Mouse (Mus musculus): ENCODE results near the gene Gimap5.

Gene Gimap5

DNA sequence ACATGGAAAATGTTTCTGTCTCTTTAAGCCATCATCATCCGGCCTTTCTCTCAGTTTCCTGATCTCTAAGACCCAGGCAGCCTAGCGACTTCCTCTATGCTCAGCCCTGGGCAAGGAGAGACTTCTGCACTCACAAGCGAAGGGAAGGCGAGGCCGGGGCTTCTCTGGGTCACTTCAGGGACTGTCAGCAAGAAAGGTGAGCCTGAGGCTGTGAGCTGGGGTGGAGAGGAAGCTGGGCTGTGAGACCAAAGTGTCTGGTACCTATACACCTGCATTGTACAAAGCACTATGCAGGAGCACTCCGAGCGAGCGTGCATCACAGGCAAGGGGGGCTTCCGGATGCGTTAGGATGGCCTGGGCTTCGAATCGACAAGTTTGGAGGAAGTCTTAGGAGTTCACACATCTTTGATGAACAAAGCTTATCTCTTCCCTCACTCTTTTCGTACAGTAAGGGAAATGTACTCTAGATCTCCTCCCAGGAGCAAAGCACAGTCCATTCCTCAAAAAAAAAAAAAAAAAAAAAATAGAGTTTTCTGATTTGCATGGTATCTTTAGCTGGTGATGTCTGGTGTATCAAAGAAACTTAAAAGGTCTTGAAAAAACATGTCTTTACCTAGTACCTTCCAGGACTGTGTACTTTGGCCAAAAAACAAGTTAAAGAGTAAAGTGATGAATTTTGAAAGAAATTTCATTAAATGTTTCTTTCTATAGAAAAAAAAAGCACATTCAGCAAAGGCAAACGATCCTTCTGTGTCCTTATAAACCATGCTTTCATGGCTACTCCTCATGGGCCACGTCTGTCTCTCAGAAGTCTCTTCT is 6.8 kb upstream of the Gimap5 start, which contains the start of gene Gimap1:
Gene Gimap1 (plus strand): TSS at position 94 of the 819 bp plus-strand sequence.
- DNase-seq (ENCODE audit: extremely low read depth, insufficient read length, low spot score): no peak

DNA sequence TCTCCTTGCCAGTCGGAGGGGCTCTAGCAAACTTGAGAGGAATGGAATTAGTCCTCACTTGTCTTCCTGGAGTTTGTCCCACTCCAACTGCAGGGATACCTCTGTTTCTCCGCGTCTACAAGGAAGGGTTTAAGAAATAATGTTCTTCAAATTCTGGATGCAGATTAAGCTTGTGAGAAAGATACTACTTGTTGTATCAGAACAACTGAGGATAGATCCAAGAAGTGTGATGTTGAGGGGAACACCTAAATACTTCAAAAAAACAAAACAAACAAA is 6.3 kb upstream of the Gimap5 start:
- no peak for DNase-seq (ENCODE audit: extremely low read depth, insufficient read length, low spot score)

DNA sequence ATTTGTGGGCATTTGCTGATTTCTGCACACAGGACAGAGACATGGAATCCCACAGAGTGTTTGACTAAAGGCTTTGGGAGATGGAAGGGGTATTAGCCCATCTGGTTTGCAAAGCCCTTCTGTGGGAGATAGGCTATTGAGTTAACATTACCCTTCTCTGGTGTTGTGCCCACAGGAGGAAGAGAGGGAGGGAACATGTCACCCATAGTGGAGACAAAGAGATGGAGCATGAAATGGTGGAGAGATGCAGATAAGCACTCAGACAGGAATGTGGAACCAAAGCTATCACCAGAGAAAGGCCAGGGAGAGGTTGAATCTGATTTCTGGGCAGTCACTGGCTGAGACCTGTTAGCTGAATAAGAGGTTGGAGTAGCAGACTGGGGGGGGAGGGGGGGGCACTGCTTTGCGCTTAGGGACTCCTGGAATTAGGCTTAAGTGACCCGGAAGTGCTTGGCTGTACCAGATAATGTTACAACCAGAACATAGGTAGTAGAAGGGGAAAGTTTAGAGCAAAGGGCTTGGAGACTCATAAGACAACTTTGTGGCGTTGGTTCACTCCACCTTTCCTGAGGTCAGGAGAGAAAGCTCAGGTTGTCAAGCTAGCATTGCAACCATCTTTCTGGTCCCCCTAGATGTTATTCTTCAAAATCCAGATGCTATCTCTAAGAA is 5.4 kb upstream of the Gimap5 start:
- no peak for DNase-seq (ENCODE audit: extremely low read depth, insufficient read length, low spot score)

DNA sequence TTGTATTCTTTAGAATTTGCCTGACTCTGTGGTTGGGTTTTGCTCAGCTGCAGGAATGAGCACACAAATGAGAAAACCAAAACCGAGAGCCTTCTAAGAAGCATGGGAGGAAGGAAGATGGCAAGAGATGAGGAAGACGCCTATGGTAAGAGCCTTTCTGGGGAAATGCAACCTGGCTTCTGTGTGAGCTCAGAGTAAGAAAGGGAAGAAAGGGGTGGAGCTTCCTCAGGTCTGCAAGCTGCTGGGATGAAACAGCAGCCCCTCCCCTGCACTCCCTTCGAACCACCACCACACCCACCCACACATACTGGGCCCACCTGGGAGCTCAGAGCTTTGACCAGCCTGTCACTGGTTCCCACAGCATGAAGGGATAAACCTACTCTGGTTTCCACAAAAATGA is 4.7 kb upstream of the Gimap5 start:
- DNase-seq (ENCODE audit: extremely low read depth, insufficient read length, low spot score): no peak

DNA sequence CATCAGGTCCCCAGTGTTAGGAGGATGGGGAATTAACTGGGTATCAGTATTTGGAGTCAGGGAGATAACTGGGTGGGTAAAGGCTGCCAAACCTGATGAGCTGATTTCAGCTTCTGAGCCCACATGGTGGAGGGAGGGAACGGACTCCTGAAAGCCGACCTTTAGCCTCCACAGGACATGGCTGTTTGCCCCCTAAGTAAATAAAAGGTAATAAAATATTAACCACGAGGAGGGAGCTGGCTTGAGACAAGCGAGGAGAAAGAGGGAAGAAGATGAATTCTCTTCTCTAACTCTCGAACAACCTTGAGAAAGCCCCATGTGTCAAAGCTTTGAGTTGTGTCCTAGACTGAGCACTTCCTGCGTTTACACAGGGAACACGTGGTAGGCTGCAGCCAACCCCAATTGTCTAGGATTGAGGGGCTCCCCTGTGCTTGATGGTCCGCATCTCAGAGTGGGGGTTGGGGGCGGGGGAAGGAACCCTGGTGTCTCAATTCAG is 4.2 kb upstream of the Gimap5 start:
- DNase-seq (ENCODE audit: extremely low read depth, insufficient read length, low spot score): no peak

DNA sequence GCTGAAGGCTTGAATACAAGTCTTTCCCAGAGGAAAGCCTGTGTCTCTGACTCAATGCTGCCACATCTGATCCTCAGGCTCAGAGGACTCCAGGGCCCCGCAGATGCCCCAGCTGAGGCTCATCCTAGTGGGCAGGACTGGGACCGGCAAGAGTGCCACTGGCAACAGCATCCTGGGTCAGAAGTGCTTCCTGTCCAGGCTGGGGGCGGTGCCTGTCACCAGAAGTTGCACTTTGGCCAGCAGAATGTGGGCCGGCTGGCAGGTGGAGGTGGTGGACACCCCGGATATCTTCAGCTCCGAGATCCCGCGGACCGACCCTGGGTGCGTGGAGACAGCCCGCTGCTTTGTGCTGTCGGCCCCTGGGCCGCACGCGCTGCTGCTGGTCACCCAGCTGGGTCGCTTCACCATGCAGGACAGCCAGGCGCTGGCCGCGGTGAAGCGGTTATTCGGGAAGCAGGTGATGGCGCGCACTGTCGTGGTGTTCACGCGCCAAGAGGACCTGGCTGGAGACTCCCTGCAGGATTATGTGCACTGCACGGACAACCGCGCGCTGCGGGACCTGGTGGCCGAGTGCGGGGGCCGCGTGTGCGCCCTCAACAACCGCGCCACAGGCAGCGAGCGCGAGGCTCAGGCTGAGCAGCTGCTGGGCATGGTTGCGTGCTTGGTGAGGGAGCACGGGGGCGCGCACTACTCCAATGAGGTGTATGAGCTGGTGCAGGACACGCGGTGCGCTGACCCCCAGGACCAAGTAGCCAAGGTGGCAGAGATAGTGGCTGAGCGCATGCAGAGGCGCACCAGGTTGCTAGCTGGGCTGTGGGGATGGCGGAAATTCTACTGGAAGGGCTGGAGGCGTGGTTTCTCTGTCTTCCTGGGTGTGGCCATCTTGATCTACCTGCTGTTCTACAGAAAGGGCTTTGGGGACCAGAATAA is 3.3 kb upstream of the Gimap5 start:
- DNase-seq (ENCODE audit: extremely low read depth, insufficient read length, low spot score): no peak

DNA sequence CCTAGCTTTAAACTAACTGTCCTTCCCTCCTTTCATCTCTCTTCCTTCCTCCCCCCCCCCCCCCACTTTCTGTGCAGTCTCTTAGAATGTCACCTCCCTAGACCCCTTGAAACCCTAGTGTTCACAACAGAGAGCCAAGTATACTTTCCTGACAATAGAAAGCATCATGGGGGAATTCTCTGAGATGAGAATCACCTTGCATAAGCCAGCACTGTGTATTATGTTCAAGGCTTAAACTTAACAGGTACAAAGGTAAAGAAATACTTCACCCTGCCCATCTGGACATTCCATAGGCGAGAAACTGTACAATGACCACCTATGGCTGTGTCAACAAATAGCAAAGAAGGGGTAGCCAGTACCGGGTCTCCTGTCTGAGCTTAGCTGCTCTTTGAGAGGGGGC is 507 bp upstream of the Gimap5 start:
- DNase-seq (ENCODE audit: extremely low read depth, insufficient read length, low spot score): no peak

DNA sequence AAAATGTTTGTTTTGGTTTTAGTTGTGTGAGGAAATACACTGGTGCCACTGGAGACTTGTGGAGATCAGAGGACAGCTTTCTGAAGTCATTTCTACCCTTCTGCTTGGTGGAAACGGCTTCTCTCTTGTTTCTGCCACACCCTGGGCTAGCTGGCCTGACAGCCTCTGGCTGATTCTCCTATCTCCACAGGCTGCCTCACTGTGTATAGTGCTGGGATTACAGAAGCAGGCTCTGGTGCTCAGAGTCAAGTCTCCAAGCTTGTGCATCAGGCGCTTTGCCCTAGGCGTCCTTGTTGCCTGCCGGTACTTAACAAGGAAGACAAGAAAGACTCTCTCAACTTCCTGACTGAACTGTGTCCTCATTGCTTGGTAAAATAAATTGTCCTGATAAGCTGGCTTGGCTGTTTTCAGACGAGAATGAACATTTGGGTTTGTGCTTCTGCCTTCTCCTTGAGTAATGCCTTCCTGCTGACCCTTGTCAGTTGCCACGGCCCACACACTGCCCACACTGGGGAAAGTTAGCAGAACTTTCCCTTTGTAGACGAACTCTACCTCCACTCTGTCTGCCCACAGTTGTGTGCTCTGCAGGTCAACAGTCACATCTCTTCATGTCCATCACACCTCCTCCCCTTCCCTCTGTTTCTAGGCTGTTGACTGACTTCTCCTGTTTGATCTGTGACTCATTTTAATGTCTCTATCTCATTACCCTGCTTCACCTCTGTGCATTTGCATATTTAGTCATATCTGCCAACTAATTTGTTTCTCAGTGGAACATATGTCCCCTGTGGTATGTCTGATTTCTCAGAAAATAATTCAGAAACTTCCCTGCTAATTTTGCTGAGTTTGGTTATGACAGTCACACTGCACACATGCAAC is 1.3 kb downstream of the Gimap5 start:
- no peak for DNase-seq (ENCODE audit: extremely low read depth, insufficient read length, low spot score)

DNA sequence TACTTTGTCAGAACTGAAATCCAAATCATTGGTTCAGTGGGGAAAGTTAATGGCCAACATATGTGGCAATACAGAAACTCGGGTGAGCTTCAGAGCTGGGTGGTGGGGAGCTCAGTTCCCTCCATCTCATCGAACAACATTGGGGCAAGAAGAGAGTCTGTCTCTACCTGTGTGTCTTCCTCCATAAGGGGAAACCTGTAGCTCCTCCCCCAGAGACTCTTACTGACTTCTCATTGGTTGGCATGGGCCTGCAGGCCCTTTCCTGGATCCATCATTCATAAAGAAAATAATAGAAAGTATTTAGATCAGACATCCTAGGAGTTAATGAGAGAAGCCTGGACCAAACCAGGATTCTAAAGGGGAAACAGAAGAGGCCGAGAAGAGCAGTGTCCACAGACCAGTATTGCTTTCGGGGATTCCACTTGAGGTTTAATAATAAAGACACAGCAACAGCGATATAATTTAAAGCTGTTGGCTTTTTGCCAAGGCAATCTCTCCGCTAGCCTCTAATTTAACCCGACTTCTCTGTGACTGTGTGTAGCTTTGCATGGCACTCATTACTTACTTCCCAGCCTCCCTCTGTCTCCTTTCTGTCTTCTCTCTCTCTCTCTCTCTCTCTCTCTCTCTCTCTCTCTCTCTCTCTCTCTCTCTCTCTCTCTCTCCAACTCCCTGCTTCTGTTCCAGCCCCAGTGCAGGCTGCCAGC is 17.7 kb downstream of the Gimap5 start:
- DNase-seq (ENCODE audit: extremely low read depth, insufficient read length, low spot score): no peak

DNA sequence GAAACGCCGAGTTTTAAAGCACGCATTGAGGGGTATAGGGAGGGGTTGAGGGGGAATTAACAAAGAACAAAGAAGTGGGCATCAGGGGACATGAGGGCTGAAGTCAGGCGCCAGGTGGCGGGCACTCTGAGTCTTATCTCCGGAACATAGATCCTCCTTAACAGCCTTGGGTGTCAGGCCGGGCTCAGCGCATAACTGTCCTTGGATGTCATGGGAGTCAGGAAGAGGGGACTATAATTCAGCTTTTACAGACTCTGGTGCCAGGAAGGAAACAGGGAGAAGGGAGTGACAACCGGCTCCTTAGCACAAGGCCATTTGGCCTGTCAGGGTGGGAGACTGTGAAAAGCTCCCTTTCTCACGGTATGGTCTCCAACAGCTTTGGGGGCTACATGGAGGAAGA is 18.5 kb downstream of the Gimap5 start:
- DNase-seq (ENCODE audit: extremely low read depth, insufficient read length, low spot score): no peak

DNA sequence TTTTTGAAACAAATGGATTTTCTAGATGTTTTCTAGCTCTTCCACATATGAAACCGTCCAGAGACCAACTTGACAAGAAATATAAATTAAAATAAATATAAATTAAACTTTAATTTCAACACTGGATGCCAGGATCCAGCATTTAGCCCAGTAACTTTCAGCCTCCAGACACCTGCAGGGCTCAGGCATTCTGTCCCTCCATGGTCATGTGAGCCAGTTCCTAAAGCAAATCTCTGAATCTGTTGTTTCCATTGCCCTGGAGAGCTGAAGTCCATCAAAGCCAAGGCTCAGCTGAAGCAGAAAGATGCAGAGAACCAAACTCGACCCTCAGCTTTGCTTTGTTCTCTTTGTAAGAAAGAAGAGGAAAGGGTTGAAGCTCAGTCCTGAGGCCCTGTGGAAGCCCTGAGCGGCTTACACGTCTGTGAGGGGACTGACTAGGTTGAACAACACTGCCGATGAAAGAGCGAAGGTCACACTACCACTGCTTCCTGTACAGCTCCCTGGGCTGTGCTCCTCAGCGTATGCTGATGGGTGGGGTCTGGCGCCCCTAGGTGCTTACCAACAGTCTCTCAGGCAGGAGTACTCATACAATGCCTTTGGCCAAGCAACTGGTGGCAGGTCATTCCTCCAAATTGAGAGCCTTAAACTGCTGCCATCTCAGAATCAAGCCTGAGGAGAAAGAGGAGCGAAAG is 22.3 kb downstream of the Gimap5 start:
- no peak for DNase-seq (ENCODE audit: extremely low read depth, insufficient read length, low spot score)

DNA sequence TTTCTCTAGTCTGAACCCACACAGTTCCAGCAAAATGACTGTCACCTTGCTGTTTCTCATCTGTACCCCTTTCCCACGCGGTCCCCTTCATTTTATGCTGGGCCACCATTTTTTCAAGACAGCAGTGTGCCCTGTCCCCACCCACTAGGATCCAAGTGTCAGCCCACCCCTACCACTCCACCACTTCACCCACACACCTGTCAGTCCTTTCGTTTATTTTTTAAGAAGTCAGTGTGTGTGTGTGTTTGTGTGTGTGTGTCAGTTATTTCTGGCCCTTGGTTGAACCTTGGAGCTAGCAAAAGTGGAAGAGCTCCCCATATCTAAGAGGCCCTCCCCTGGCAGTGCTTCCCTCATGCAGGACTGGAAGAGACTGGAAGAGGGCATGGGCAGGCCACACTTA is 22.9 kb downstream of the Gimap5 start:
- DNase-seq (ENCODE audit: extremely low read depth, insufficient read length, low spot score): no peak

DNA sequence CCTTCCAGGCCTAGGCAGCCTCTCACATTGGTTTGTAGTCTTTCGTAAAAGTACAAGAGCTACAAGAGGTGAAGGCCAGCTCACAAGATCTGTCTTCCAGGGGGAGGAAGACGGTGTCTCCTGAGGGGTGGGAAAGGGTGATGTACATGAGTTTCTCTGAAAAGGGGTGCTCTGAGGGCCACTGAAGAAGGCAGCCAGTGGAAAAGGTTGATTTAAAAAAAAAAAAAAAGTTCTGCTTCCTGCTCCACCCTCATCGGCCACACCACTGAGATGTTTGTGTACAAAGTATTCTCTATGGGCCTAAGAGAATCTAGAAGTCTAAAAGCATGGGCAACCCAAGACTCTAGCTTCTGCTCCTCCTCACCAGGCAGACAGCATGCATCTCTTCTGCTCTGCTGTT is 24.7 kb downstream of the Gimap5 start, which contains the start of gene Gimap3:
Gene Gimap3 (minus strand): TSS at position 156 of the 400 bp plus-strand sequence.
- no peak for DNase-seq (ENCODE audit: extremely low read depth, insufficient read length, low spot score)

DNA sequence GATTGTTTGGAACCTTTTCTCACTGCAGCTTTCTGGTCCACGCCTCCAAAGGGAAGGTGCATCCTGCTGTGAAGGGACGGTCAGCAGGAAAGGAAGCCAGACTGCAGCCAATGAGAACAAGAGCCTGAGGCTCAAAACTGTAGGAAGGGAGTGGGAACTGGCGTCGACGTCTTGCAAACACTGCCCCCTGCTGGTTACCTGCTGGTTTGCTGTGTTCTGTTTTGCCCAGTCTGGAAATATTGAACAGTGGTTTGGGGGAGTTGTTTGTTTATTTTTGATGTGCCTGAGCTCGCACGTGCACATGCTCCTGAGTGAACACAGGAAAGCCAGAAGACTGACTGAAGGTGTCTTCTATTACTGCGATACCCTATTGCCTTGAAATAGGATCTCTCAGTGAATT is 26.0 kb downstream of the Gimap5 start:
- peak; percentile 31 for DNase-seq (ENCODE audit: extremely low read depth, insufficient read length, low spot score)

DNA sequence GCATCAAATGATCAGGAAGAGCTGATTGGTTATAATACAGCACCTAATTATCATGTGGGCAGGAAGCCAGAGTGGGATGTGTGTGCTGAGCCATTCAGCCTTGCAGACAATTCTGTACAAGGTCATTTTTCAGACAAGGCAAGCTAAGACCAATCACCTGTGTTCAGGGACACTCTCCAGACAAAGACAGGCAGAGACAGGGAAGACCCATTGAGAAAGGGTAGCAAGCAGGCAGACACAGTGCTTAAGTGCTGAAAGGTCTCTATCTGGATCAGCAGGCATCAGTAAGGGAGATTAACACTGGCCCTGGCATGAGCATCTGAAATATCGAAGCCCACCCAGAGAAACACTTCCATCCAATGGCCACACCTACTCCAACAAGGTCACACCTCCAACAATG is 38.4 kb downstream of the Gimap5 start:
- no peak for DNase-seq (ENCODE audit: extremely low read depth, insufficient read length, low spot score)

DNA sequence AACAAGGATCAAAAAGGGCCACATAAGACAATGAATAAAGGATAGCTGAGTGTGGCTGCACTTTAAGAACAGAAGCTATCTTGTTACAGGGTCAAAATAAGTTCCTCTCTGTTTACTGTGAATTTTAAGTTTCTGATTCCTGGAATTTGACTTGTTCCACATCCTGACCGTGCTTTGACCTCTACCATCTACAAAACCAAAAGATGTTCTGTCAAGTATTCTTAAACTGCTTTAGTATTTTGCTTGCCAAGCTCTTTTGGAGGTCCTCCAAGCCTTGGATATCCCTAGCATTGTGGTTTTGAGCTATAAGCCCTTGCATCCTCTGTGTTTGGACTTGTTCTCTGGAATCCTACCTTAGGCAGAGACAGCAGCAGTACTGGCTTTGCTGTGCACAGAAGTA is 39.2 kb downstream of the Gimap5 start:
- DNase-seq (ENCODE audit: extremely low read depth, insufficient read length, low spot score): peak; percentile 4

DNA sequence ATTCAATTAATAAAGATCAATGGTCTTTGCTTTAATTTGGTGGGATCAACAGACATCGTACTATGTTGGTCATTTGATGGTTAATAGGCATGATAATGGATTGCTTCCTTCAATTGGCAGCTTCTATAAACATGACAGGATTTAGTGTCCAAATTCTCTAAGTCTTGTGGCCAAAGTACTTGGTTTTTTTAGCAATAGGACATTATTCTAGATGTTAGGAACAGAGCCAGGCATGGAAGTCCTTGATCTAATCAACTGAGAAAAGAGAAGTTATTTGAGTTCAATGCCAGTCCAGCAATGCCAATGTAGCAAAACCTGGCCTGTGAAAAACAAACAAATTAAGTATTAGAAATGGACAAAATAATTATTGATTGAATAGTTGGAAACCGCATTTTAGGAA is 39.6 kb downstream of the Gimap5 start:
- no peak for DNase-seq (ENCODE audit: extremely low read depth, insufficient read length, low spot score)

DNA sequence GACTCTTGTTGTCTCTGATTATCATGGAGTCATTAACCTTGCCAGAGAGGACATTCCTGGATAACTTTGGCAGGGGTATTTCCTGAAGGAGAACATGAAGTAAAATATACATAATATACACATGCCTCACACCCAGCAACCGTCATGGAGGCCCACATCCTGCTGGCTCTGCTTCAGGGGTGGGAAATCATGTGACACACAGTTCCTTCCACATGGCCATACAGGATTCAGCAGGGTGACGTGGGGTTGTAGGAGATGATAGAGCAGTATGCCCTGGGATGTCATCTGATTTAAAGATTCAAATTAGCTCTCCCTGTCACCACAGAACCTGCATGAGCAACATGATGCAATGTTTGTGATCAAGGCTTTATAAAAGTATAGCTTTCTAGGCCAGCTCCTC is 41.9 kb downstream of the Gimap5 start:
- DNase-seq (ENCODE audit: extremely low read depth, insufficient read length, low spot score): no peak

DNA sequence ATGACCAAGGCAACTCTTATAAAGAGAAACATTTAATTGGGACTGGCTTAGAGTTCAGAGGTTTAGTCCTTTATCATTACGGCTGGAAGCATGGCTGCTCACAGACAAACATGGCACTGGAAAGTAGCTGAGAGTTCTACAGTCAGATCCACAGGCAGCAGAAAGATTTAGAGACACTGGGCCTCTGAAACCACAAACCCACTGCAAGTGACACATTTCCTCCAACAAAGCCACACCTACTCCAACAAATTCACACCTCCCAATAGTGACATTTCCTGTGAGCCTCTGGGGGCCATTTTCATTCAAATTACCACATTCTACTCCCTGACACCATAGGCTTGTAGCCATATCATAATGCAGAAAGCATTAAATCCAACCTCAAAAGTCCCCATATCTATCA is 55.9 kb downstream of the Gimap5 start:
- DNase-seq (ENCODE audit: extremely low read depth, insufficient read length, low spot score): peak; percentile 7

Data from 3134 (cell line).